Mouse (Mus musculus): Measurements from ENCODE around the gene Prl8a2. TPM values are rescaled to one million over a fixed set of nuclear protein-coding genes. Genes with fewer than 3 reads are reported as not detected.

Prl8a2 gene
- not detected in 2 replicates for polyA plus RNA-seq (2012; rRNA removed)

DNA sequence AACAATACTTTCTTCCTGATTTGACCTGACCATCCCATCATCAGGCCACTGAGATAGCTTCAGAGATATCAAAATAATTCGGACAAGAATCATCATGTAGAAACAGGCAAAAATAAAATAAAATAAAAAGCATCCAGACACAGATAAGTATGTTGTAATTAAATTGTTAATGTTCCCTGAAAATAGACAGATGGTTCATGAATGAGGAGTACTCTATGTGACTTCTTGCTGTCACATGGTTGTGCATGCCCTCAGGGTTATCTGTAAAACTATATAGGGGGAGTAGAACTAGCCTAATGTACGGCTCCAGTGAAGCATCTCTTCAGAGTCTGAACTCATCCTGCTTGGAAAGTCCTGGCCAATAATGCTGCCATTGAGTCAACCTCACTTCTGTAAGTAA, at the start of gene Prl8a2:
Gene Prl8a2 (plus strand): TSS at position 301 of the 400 bp plus-strand sequence.
- no peak for DNase-seq (ENCODE audit: low spot score)

DNA sequence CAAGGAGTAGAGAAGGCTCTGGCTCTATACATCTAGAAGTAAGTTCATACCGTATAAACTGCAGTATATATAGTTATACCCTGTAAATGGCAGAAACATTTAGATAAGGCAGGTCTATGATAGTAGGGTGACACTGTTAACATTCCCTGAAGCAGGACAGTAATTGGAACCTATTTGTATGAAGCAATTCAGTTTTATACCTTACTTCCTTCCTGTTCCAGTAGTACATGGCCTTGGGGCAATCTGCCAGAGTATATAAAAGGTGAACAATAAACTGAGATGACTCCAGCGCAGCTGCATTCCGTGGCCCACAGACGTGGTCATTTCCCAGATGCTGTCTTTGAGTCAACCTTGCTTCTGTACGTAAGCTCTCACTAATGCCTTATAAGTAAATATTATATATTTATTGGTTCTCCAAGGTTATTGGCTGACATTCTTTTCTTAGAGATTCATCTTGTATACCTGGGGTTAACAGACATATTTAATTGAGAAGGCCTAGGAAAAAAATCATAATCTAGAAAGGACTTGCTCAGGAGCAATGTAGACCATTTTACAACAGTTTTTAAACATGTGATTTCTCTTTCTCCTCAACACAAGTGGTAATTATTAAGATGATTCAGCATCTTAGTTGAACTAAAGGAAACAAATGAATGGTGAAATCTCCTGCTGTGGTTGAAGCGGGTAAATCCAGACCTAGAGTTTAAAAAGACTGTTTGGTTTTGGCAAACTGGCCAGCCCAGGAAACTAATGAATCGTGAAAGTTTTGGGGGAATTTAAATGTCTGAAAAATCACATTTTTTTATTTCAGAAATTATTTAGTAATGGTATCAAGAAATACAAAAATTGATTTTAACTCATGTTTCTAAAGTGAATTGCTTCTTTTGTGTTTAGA, 32.9 kb upstream of the Prl8a2 start, which contains the start of gene Prl6a1:
Gene Prl6a1 (plus strand): TSS at position 294 of the 892 bp plus-strand sequence.
- DNase-seq (ENCODE audit: low spot score): no peak

DNA sequence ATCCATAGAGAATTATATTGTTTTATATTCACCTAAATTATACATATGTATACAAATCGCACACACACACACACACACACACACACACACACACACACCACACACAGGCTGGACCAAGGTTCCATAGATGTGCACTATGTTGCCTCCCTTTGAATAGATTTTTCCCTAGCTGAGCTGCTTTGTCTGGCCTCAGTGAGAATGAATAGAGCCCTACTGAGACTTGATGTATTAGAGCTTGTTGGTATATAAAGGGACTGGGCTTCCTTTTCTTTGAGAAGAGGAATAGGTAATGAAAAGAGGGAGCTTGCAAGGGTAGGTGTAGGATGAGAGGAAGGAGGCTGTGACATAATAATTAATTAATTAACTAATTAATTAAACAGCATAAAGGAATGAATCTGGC, 10.5 kb upstream of the Prl8a2 start:
- DNase-seq (ENCODE audit: low spot score): no peak

DNA sequence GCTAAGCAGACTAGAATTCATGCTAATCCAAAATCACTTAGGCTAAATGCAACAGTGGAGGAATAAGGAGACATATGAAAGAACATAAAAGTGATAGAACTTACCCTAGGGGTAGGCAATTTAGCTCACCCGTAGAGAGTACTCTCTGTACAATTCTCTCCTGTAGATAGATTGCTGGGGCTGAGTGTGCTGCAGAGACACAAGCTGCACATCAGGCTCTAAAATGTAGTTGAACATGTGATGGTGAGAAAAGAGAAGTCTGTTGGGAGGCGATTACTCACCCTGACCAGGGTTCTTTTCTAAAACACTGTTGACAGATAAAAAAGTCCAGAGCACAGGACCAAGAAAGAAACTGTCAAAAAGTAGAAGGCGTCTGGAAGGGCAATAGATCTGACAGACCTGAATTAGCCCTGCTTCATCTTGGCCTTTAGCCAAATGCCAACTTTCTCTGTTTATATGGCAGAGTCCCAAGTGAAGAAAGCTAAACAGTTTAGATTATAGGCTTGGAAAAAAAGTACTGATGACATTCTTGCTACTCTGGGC, 2.7 kb upstream of the Prl8a2 start:
- DNase-seq (ENCODE audit: low spot score): no peak

DNA sequence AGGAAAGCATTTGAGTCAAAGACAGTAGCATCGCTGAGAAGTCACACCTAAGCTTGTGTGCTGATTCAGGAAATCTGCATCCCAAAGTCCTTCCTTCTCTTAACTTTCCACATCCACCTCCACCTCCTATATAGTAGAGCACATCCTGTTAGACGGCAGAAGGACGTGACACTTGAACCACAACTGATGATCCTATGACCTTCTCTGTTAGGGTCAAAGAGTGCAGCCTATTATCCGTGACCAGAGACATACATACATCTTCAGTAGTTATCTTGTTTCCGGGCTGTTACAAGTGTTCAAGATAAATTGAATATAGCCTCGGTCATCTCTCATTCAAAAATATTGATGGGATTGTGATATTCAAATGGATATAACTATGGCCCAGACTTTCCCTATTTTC, 45.3 kb downstream of the Prl8a2 start, which contains the start of gene Prl2b1:
Gene Prl2b1 (minus strand): TSS at position 101 of the 400 bp plus-strand sequence.
- DNase-seq (ENCODE audit: low spot score): no peak

DNA sequence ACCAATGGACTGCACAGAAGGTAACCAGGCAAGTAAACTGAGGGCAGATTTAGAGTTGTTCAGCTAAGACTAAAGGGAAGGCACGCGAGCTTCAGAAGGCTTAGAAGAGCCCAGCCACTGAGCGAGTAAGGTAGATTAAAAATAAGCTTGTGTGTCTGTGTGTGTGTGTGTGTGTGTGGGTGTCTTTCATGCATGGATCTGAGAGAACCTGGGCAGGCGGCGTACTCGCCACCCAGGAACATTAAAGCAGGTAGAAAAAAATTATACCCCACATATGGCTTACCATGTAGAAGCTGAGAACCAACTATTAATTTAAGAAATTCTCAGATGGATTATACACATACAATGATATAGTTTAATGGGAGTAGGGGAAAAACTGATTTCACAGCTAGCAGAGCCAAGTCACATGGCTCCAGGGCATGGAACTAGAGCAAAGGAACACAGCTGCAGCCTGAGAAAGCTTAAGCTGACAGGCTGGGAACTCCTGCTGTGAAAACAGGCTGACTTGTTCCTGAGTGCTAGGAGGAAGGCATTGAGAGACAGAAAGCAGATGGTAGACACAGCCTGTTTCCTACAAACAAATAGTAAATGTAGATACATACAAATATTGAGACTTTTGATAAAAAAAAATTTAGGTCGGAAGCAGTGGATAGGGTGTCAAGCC, 53.7 kb downstream of the Prl8a2 start:
- no peak for DNase-seq (ENCODE audit: low spot score)

Other genes with a start within 250 kb of the Prl8a2 start
- not detected in 2 replicates for gene Prl3d2, start 224.0 kb upstream of the Prl8a2 start, polyA plus RNA-seq (2012; rRNA removed)
- gene Prl3d3, start 188.9 kb upstream of the Prl8a2 start, polyA plus RNA-seq (2012; rRNA removed): not detected in 2 replicates
- not detected in 2 replicates for gene Prl3c1, start 149.0 kb upstream of the Prl8a2 start, polyA plus RNA-seq (2012; rRNA removed)
- gene Prl3b1, start 103.8 kb upstream of the Prl8a2 start, polyA plus RNA-seq (2012; rRNA removed): 0.22 TPM in 1 of 2 replicates, not detected in the other
- not detected in 2 replicates for gene Prl3a1, start 86.2 kb upstream of the Prl8a2 start, polyA plus RNA-seq (2012; rRNA removed)
- not detected in 2 replicates for gene Prl6a1, start 33.0 kb upstream of the Prl8a2 start, polyA plus RNA-seq (2012; rRNA removed)
- not detected in 2 replicates for gene Prl2b1, start 45.2 kb downstream of the Prl8a2 start, polyA plus RNA-seq (2012; rRNA removed)
- not detected in 2 replicates for gene Prl8a6, start 93.0 kb downstream of the Prl8a2 start, polyA plus RNA-seq (2012; rRNA removed)
- gene Prl8a8, start 167.5 kb downstream of the Prl8a2 start, polyA plus RNA-seq (2012; rRNA removed): not detected in 2 replicates
- gene Prl8a9, start 218.9 kb downstream of the Prl8a2 start, polyA plus RNA-seq (2012; rRNA removed): 0.07 TPM in 1 of 2 replicates, not detected in the other
- gene Prl8a1, start 236.5 kb downstream of the Prl8a2 start, polyA plus RNA-seq (2012; rRNA removed): not detected in 2 replicates